Mouse (Mus musculus): ENCODE results near the gene Rbm17. TPM values are rescaled to one million over a fixed set of nuclear protein-coding genes. Genes with fewer than 3 reads are reported as not detected.
A peak's percentile ranks its signal among the peaks of the same experiment; 100 is the strongest.

Gene Rbm17
- 118 and 125 TPM in 2 replicates for polyA plus RNA-seq (2014; fragmentation: Nextera tagmentation; extraction: Ambion mirVana)

- ATAC-seq (ENCODE audit: low FRiP score, low TSS enrichment) (no peak), DNase-seq (no peak)
- no peaks in the 10 kb centered on the region for H3K9me3 ChIP-seq (ENCODE audit: control insufficient read depth, low read length)
- H3K36me3 ChIP-seq (ENCODE audit: control insufficient read depth, insufficient read depth, low read length), result peaks cover 15% of the 10 kb centered on the region
- H3K27ac ChIP-seq (replicated peaks; ENCODE audit: low read depth, low read length), result peak within 1 kb of the TSS; percentile 72
- H3K27me3 ChIP-seq (ENCODE audit: control insufficient read depth, insufficient read depth, low read length), result no peaks in the 10 kb centered on the region
- peaks cover 8% of the 10 kb centered on the region for H3K4me1 ChIP-seq (ENCODE audit: control insufficient read depth, insufficient read depth, low read length)
- H3K4me3 ChIP-seq (replicated peaks; ENCODE audit: low read depth, low read length), result peak within 1 kb of the TSS; percentile 94
- H3K4me2 ChIP-seq (ENCODE audit: low read length), result peak within 1 kb of the TSS; percentile 87
- H3K9ac ChIP-seq (replicated peaks; ENCODE audit: low read length), result peak within 1 kb of the TSS; percentile 98
- WGBS, result 87% methylated on average over 5 of the region's 5 CpGs
Observed at GRCm38 (mm10) chr2:11604053-11604452, at the start of gene Rbm17. Gene Rbm17 (minus strand): TSS chr2:11604153.

DNA sequence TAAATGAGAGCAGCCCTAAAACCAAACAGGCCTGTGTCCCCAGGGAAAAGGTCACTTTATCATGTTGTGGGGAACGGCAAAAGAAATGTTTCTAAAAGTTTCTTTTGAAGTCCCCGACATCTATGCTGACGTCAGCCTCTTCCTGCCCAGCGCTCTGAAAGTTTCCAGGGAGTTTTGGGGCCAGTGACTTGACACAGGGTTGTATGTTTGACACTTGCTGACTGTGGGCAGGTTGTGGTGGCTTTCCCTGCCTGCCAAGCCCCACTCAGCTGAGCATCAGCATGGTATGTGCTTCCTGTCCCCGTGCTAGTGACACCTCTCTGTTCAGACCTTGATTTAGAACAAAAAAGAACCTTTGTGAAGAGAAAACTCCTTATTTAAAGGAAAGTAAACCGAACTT lies 49.4 kb upstream of the Rbm17 start:
- Histone ChIP-seq H3K27me3 (ENCODE audit: control insufficient read depth, insufficient read depth, low read length) (no peaks in the 10 kb centered on the region), H3K4me1 (ENCODE audit: control insufficient read depth, insufficient read depth, low read length) (no peaks in the 10 kb centered on the region), H3K36me3 (ENCODE audit: control insufficient read depth, insufficient read depth, low read length) (no peaks in the 10 kb centered on the region), H3K4me2 (ENCODE audit: low read length) (no peak overlapping the region), H3K27ac (replicated peaks; ENCODE audit: low read depth, low read length) (no peak overlapping the region), H3K9me3 (ENCODE audit: control insufficient read depth, low read length) (no peaks in the 10 kb centered on the region), H3K4me3 (replicated peaks; ENCODE audit: low read depth, low read length) (no peak overlapping the region), H3K9ac (replicated peaks; ENCODE audit: low read length) (no peak overlapping the region)
- WGBS, result 57% methylated on average over 6 of the region's 6 CpGs
- ATAC-seq (ENCODE audit: low FRiP score, low TSS enrichment) (no peak), DNase-seq (no peak)

DNA sequence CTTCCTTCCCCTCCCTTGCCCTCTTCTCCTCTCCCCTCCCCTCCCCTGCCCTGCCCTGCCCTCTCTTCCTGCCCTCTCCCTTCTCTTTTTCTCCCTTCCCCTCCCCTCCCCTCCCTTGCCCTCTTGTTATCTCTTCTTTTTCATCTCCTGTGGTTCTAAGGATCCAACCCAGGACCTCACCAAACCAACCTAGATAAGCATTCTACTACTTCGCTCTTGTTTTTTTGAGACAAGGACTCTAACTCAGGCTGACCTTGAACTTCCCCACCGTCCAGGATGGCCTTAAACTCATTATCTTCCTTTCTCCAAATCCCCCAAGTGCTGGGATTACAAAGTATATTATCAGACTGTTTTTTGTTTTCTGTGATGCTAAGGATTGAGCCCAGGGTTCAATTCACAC lies 48.8 kb upstream of the Rbm17 start:
- Histone ChIP-seq H3K4me1 (ENCODE audit: control insufficient read depth, insufficient read depth, low read length) (no peaks in the 10 kb centered on the region), H3K9ac (replicated peaks; ENCODE audit: low read length) (no peak overlapping the region), H3K27me3 (ENCODE audit: control insufficient read depth, insufficient read depth, low read length) (no peaks in the 10 kb centered on the region), H3K27ac (replicated peaks; ENCODE audit: low read depth, low read length) (no peak overlapping the region), H3K9me3 (ENCODE audit: control insufficient read depth, low read length) (no peaks in the 10 kb centered on the region), H3K36me3 (ENCODE audit: control insufficient read depth, insufficient read depth, low read length) (no peaks in the 10 kb centered on the region), H3K4me2 (ENCODE audit: low read length) (no peak overlapping the region), H3K4me3 (replicated peaks; ENCODE audit: low read depth, low read length) (no peak overlapping the region)
- ATAC-seq (ENCODE audit: low FRiP score, low TSS enrichment) (no peak), DNase-seq (no peak)
- 76% methylated on average over 2 of the region's 2 CpGs for WGBS

DNA sequence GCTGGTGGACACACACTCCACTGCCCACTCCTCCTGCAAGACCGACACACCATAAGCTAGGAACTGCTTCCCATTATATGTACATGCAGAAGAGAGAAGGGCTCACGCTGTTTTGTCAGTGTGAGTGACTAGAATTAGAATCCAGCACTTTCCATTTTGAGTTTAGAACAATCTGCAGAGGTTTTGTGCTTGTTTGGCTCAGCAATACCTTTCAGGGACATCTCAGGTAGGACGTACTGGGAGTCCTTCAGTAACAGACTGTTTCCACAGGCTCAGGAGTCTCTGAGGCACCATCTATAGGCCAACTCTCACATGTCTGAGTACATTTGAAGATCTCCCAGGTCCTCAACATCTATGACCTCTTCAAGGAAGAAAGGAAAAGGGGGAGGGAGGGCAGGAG lies 48.2 kb upstream of the Rbm17 start:
- no peak for ATAC-seq (ENCODE audit: low FRiP score, low TSS enrichment)

GRCm38 (mm10) chr2:11651476-11651875 lies 47.5 kb upstream of the Rbm17 start:
- Histone ChIP-seq H3K27ac (replicated peaks; ENCODE audit: low read depth, low read length) (no peak overlapping the region), H3K9ac (replicated peaks; ENCODE audit: low read length) (no peak overlapping the region), H3K9me3 (ENCODE audit: control insufficient read depth, low read length) (no peaks in the 10 kb centered on the region), H3K4me3 (replicated peaks; ENCODE audit: low read depth, low read length) (no peak overlapping the region), H3K36me3 (ENCODE audit: control insufficient read depth, insufficient read depth, low read length) (no peaks in the 10 kb centered on the region), H3K4me1 (ENCODE audit: control insufficient read depth, insufficient read depth, low read length) (no peaks in the 10 kb centered on the region), H3K27me3 (ENCODE audit: control insufficient read depth, insufficient read depth, low read length) (no peaks in the 10 kb centered on the region), H3K4me2 (ENCODE audit: low read length) (no peak overlapping the region)
- no peak for ATAC-seq (ENCODE audit: low FRiP score, low TSS enrichment)
- DNase-seq, result no peak
- WGBS, result 65% methylated on average over 3 of the region's 3 CpGs

More for the DNA sequence above, 48.2 kb upstream of the Rbm17 start:
- Histone ChIP-seq H3K27ac (replicated peaks; ENCODE audit: low read depth, low read length) (no peak overlapping the region), H3K4me3 (replicated peaks; ENCODE audit: low read depth, low read length) (no peak overlapping the region), H3K9me3 (ENCODE audit: control insufficient read depth, low read length) (no peaks in the 10 kb centered on the region), H3K9ac (replicated peaks; ENCODE audit: low read length) (no peak overlapping the region), H3K4me2 (ENCODE audit: low read length) (no peak overlapping the region), H3K27me3 (ENCODE audit: control insufficient read depth, insufficient read depth, low read length) (no peaks in the 10 kb centered on the region), H3K36me3 (ENCODE audit: control insufficient read depth, insufficient read depth, low read length) (no peaks in the 10 kb centered on the region), H3K4me1 (ENCODE audit: control insufficient read depth, insufficient read depth, low read length) (no peaks in the 10 kb centered on the region)
- WGBS, result 86% methylated on average over 3 of the region's 3 CpGs
- no peak for DNase-seq

GRCm38 (mm10) chr2:11645297-11645696 lies 41.3 kb upstream of the Rbm17 start:
- Histone ChIP-seq H3K4me2 (ENCODE audit: low read length) (no peak overlapping the region), H3K4me1 (ENCODE audit: control insufficient read depth, insufficient read depth, low read length) (no peaks in the 10 kb centered on the region), H3K36me3 (ENCODE audit: control insufficient read depth, insufficient read depth, low read length) (no peaks in the 10 kb centered on the region), H3K9me3 (ENCODE audit: control insufficient read depth, low read length) (no peaks in the 10 kb centered on the region), H3K27ac (replicated peaks; ENCODE audit: low read depth, low read length) (no peak overlapping the region), H3K9ac (replicated peaks; ENCODE audit: low read length) (no peak overlapping the region), H3K4me3 (replicated peaks; ENCODE audit: low read depth, low read length) (no peak overlapping the region), H3K27me3 (ENCODE audit: control insufficient read depth, insufficient read depth, low read length) (no peaks in the 10 kb centered on the region)
- DNase-seq (no peak), ATAC-seq (ENCODE audit: low FRiP score, low TSS enrichment) (no peak)
- WGBS, result 91% methylated on average over 2 of the region's 2 CpGs

GRCm38 (mm10) chr2:11644057-11644456 lies 40.1 kb upstream of the Rbm17 start:
- H3K4me3 ChIP-seq (replicated peaks; ENCODE audit: low read depth, low read length), result no peak overlapping the region
- ATAC-seq (ENCODE audit: low FRiP score, low TSS enrichment), result no peak
- 73% methylated on average over 1 of the region's 1 CpGs for WGBS
- no peak overlapping the region for H3K9ac ChIP-seq (replicated peaks; ENCODE audit: low read length)
- no peaks in the 10 kb centered on the region for H3K27me3 ChIP-seq (ENCODE audit: control insufficient read depth, insufficient read depth, low read length)
- no peak overlapping the region for H3K27ac ChIP-seq (replicated peaks; ENCODE audit: low read depth, low read length)
- no peaks in the 10 kb centered on the region for H3K4me1 ChIP-seq (ENCODE audit: control insufficient read depth, insufficient read depth, low read length)
- no peak for DNase-seq
- no peaks in the 10 kb centered on the region for H3K9me3 ChIP-seq (ENCODE audit: control insufficient read depth, low read length)
- no peaks in the 10 kb centered on the region for H3K36me3 ChIP-seq (ENCODE audit: control insufficient read depth, insufficient read depth, low read length)
- H3K4me2 ChIP-seq (ENCODE audit: low read length), result no peak overlapping the region

DNA sequence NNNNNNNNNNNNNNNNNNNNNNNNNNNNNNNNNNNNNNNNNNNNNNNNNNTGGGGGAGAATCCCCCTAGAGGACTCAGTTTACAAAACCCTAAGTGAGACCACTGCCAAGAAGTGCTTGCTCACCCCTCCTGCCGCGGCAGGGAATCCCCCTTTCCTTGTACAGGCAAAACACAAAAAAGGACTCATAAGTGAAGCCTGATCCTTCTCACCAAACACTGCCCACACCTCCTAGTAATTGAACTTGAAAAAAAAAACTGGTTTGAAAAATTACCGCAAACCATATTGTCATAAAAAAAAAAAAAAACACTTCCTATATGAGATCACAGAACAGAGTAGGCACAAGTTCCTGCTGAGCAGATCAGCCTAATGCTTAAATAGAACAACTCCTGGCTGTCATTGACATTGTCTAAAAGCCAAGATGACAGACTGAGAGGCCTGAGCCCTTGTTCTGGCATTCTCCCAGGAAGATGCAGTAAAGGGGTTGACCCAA lies 38.5 kb upstream of the Rbm17 start, which contains the start of gene Il2ra:
TSS of gene Il2ra (plus strand) at position 357 of the 491 bp plus-strand sequence.
- H3K9me3 ChIP-seq (ENCODE audit: control insufficient read depth, low read length), result no peaks in the 10 kb centered on the region
- H3K4me1 ChIP-seq (ENCODE audit: control insufficient read depth, insufficient read depth, low read length), result no peaks in the 10 kb centered on the region
- no peak for ATAC-seq (ENCODE audit: low FRiP score, low TSS enrichment)
- no peaks in the 10 kb centered on the region for H3K27me3 ChIP-seq (ENCODE audit: control insufficient read depth, insufficient read depth, low read length)
- no peak within 1 kb of the TSS for H3K4me3 ChIP-seq (replicated peaks; ENCODE audit: low read depth, low read length)
- no peak for DNase-seq
- no peak within 1 kb of the TSS for H3K4me2 ChIP-seq (ENCODE audit: low read length)
- H3K27ac ChIP-seq (replicated peaks; ENCODE audit: low read depth, low read length), result no peak within 1 kb of the TSS
- H3K9ac ChIP-seq (replicated peaks; ENCODE audit: low read length), result no peak within 1 kb of the TSS
- no peaks in the 10 kb centered on the region for H3K36me3 ChIP-seq (ENCODE audit: control insufficient read depth, insufficient read depth, low read length)
- 88% methylated on average over 3 of the region's 3 CpGs for WGBS

GRCm38 (mm10) chr2:11637115-11637514 lies 33.2 kb upstream of the Rbm17 start:
- Histone ChIP-seq H3K4me2 (ENCODE audit: low read length) (no peak overlapping the region), H3K9me3 (ENCODE audit: control insufficient read depth, low read length) (no peaks in the 10 kb centered on the region), H3K36me3 (ENCODE audit: control insufficient read depth, insufficient read depth, low read length) (no peaks in the 10 kb centered on the region), H3K27me3 (ENCODE audit: control insufficient read depth, insufficient read depth, low read length) (no peaks in the 10 kb centered on the region), H3K4me3 (replicated peaks; ENCODE audit: low read depth, low read length) (no peak overlapping the region), H3K4me1 (ENCODE audit: control insufficient read depth, insufficient read depth, low read length) (no peaks in the 10 kb centered on the region), H3K27ac (replicated peaks; ENCODE audit: low read depth, low read length) (no peak overlapping the region), H3K9ac (replicated peaks; ENCODE audit: low read length) (no peak overlapping the region)
- 79% methylated on average over 1 of the region's 1 CpGs for WGBS
- no peak for ATAC-seq (ENCODE audit: low FRiP score, low TSS enrichment)
- DNase-seq, result no peak
